Mouse (Mus musculus) intestine, embryonic 14.5 days (tissue): ENCODE results near the gene Sema6d. TPM values are rescaled to one million over a fixed set of nuclear protein-coding genes. Genes with fewer than 3 reads are reported as not detected.
A peak's percentile ranks its signal among the peaks of the same experiment; 100 is the strongest.

ENCODE experiments used
- ATAC-seq: fragments of 200-750 bp; cut with Nextera tagmentation; replicated peaks from 2 replicates; pipeline ENCODE4 v1.8.0; 2017; ENCODE audit warnings: low read depth, moderate number of reproducible peaks, moderate TSS enrichment, moderate library complexity; ENCODE audit not compliant: low FRiP score, low TSS enrichment
- DNase-seq: peaks from one replicate; pipeline ENCODE4 v3.0.0-alpha.2; 2018; ENCODE audit warnings: low spot score
- H3K27ac ChIP-seq: fragments of 300-500 bp; sonication (generic); 2 replicates; pipeline ENCODE4 v1.5.1; 2014; ENCODE audit warnings: low read depth, mild to moderate bottlenecking, control low read depth
- H3K27me3 ChIP-seq: fragments of 300-500 bp; sonication (generic); replicated peaks from 2 replicates; pipeline ENCODE4 v1.6.1; 2014; ENCODE audit warnings: low read length, control low read depth; ENCODE audit not compliant: control insufficient read depth, insufficient read depth
- H3K36me3 ChIP-seq: fragments of 300-500 bp; sonication (generic); 2 replicates; pipeline ENCODE4 v1.6.1; 2014; ENCODE audit warnings: low read length, control low read depth; ENCODE audit not compliant: control insufficient read depth, insufficient read depth
- H3K4me1 ChIP-seq: fragments of 300-500 bp; sonication (generic); replicated peaks from 2 replicates; pipeline ENCODE4 v1.6.1; 2014; ENCODE audit warnings: low read length, control low read depth, mixed read lengths; ENCODE audit not compliant: control insufficient read depth, insufficient read depth
- H3K4me2 ChIP-seq: fragments of 300-500 bp; sonication (generic); 2 replicates; pipeline ENCODE4 v1.6.1; 2014; ENCODE audit warnings: low read length
- H3K4me3 ChIP-seq: fragments of 300-500 bp; sonication (generic); 2 replicates; pipeline ENCODE4 v1.5.1; 2014; ENCODE audit warnings: low read depth, low read length, control low read depth, mixed read lengths
- H3K9ac ChIP-seq: fragments of 300-500 bp; sonication (generic); 2 replicates; pipeline ENCODE4 v1.6.1; 2014; ENCODE audit warnings: mild to moderate bottlenecking, low read length
- H3K9me3 ChIP-seq: fragments of 300-500 bp; sonication (generic); 2 replicates; pipeline ENCODE4 v1.6.1; 2016; ENCODE audit warnings: low read length, control low read depth; ENCODE audit not compliant: control insufficient read depth
- WGBS: fragments of 180-500 bp; shearing (Covaris S2); extraction: QIAGEN DNeasy Blood & Tissue Kit; methylation state at CpG from one replicate; pipeline ENCODE4 v1.1.7; 2014; 5-methylcytosine and 5-hydroxymethylcytosine counted together
- polyA plus RNA-seq: library from polyadenylated mRNA; unstranded; fragments of >200 nt; fragmentation: Nextera tagmentation; extraction: Ambion mirVana; gene quantifications from 2 replicates; pipeline ENCODE4 v1.2.1, GENCODE M21; 2014

The Sema6d gene
- polyA plus RNA-seq, 1 experiment from 2014 or later: 17.7 TPM

- H3K4me3 ChIP-seq: no peak overlapping the region
- H3K27me3 ChIP-seq: no peaks in the 10 kb centered on the region
- no peak overlapping the region for H3K4me2 ChIP-seq
- no peaks in the 10 kb centered on the region for H3K36me3 ChIP-seq
- H3K9me3 ChIP-seq: no peaks in the 10 kb centered on the region
- peaks cover 16% of the 10 kb centered on the region for H3K4me1 ChIP-seq
- ATAC-seq (no peak), DNase-seq (no peak)
- no peak overlapping the region for H3K9ac ChIP-seq
- no peak overlapping the region for H3K27ac ChIP-seq
- 90% methylated on average over 1 of the region's 1 CpGs for WGBS
These were observed 515.6 kb downstream of the Sema6d start for GRCm38 (mm10) chr2:124605341-124605740.

- no peak overlapping the region for H3K4me3 ChIP-seq
- H3K27ac ChIP-seq: no peak overlapping the region
- H3K4me1 ChIP-seq: peaks cover 28% of the 10 kb centered on the region
- DNase-seq (no peak), ATAC-seq (no peak)
- H3K36me3 ChIP-seq: no peaks in the 10 kb centered on the region
- H3K27me3 ChIP-seq: no peaks in the 10 kb centered on the region
- no peak overlapping the region for H3K9ac ChIP-seq
- no peaks in the 10 kb centered on the region for H3K9me3 ChIP-seq
- H3K4me2 ChIP-seq: no peak overlapping the region
- 57% methylated on average over 5 of the region's 5 CpGs for WGBS
These were observed 518.2 kb downstream of the Sema6d start for GRCm38 (mm10) chr2:124607986-124608385.

- no peak overlapping the region for H3K9ac ChIP-seq
- DNase-seq (no peak), ATAC-seq (no peak)
- peaks cover 33% of the 10 kb centered on the region for H3K4me1 ChIP-seq
- WGBS: 66% methylated on average over 4 of the region's 4 CpGs
- H3K27ac ChIP-seq: no peak overlapping the region
- no peaks in the 10 kb centered on the region for H3K9me3 ChIP-seq
- no peaks in the 10 kb centered on the region for H3K36me3 ChIP-seq
- peak overlapping the region; percentile 69 for H3K4me2 ChIP-seq
- H3K27me3 ChIP-seq: no peaks in the 10 kb centered on the region
- no peak overlapping the region for H3K4me3 ChIP-seq
These were observed 518.8 kb downstream of the Sema6d start for GRCm38 (mm10) chr2:124608546-124608945.

GRCm38 (mm10) chr2:124609014-124609413 lies 519.2 kb downstream of the Sema6d start:
- no peak overlapping the region for H3K27ac ChIP-seq
- H3K36me3 ChIP-seq: no peaks in the 10 kb centered on the region
- no peaks in the 10 kb centered on the region for H3K27me3 ChIP-seq
- no peak for ATAC-seq
- no peaks in the 10 kb centered on the region for H3K9me3 ChIP-seq
- H3K4me3 ChIP-seq: peak overlapping the region; percentile 76
- no peak overlapping the region; the same call in 1 of the 2 replicates for H3K9ac ChIP-seq
- DNase-seq: no peak
- H3K4me2 ChIP-seq: peak overlapping the region; percentile 69
- WGBS: 22% methylated on average over 5 of the region's 5 CpGs
- H3K4me1 ChIP-seq: peaks cover 35% of the 10 kb centered on the region

- WGBS: under 1% methylated on average over 73 of the region's 80 CpGs
- peak; percentile 89 for ATAC-seq
These were observed 520.2 kb downstream of the Sema6d start for GRCm38 (mm10) chr2:124609711-124610585.

GRCm38 (mm10) chr2:124610586-124611105 lies 520.9 kb downstream of the Sema6d start:
- no peaks in the 10 kb centered on the region for H3K36me3 ChIP-seq
- ATAC-seq (no peak; the same call in 1 of the 2 replicates), DNase-seq (no peak)
- peak overlapping the region; percentile 76 for H3K4me3 ChIP-seq
- H3K4me1 ChIP-seq: peaks cover 35% of the 10 kb centered on the region
- peak overlapping the region; percentile 69 for H3K4me2 ChIP-seq
- peak overlapping the region; percentile 85 for H3K9ac ChIP-seq
- WGBS: under 1% methylated on average over 39 of the region's 39 CpGs
- H3K27ac ChIP-seq: peak overlapping the region; percentile 97
- no peaks in the 10 kb centered on the region for H3K9me3 ChIP-seq
- H3K27me3 ChIP-seq: no peaks in the 10 kb centered on the region

More at GRCm38 (mm10) chr2:124609711-124610585, 520.2 kb downstream of the Sema6d start:
- Histone ChIP-seq H3K27ac (peak overlapping the region; percentile 97), H3K9ac (peak overlapping the region; percentile 85), H3K4me2 (peak overlapping the region; percentile 69), H3K9me3 (no peaks in the 10 kb centered on the region), H3K4me3 (peak overlapping the region; percentile 76), H3K4me1 (peaks cover 35% of the 10 kb centered on the region), H3K27me3 (no peaks in the 10 kb centered on the region), H3K36me3 (no peaks in the 10 kb centered on the region)
- DNase-seq: peak; percentile 93

- peak overlapping the region; percentile 69 for H3K4me2 ChIP-seq
- H3K4me3 ChIP-seq: peak overlapping the region; percentile 76
- no peaks in the 10 kb centered on the region for H3K9me3 ChIP-seq
- H3K27me3 ChIP-seq: no peaks in the 10 kb centered on the region
- peak overlapping the region; percentile 85 for H3K9ac ChIP-seq
- DNase-seq (no peak), ATAC-seq (no peak)
- H3K36me3 ChIP-seq: no peaks in the 10 kb centered on the region
- 9% methylated on average over 13 of the region's 13 CpGs for WGBS
- peak overlapping the region; percentile 97 for H3K27ac ChIP-seq
- peaks cover 35% of the 10 kb centered on the region for H3K4me1 ChIP-seq
These were observed 521.5 kb downstream of the Sema6d start for GRCm38 (mm10) chr2:124611226-124611625.

DNA sequence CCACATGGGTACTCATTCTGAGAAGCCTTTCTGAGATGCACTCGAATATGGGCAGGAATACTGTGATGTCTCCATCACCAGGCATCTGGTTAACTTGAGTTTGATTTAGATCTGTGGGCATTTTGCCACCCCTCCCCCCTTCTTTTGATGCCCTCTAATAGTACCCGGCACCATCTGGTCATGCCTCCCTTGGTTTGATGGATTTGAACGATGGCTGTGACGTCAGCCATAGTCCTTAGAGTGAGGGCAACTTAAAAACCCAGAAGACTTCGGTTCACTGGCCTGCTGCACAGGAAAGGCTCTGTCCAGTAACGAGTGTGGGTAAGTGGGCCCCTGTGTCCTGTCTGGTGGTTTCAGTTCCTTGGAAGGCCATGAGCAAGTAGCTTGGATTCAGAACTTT lies 522.5 kb downstream of the Sema6d start:
- H3K36me3 ChIP-seq: no peaks in the 10 kb centered on the region
- ATAC-seq (no peak), DNase-seq (no peak)
- H3K4me2 ChIP-seq: peak overlapping the region; percentile 69
- H3K9ac ChIP-seq: peak overlapping the region; percentile 29
- H3K4me1 ChIP-seq: peaks cover 39% of the 10 kb centered on the region
- no peaks in the 10 kb centered on the region for H3K9me3 ChIP-seq
- peak overlapping the region; percentile 76 for H3K4me3 ChIP-seq
- 20% methylated on average over 6 of the region's 6 CpGs for WGBS
- H3K27me3 ChIP-seq: no peaks in the 10 kb centered on the region
- no peak overlapping the region; the same call in 1 of the 2 replicates for H3K27ac ChIP-seq
